ENCODE assay signal across 9 mouse cellular contexts in genomic region chr15:82358431-82359260, GRCm38 (mm10). TPM values are rescaled to one million over a fixed set of nuclear protein-coding genes. Genes with fewer than 3 reads are reported as not detected.
DNase-seq lines count a peak whose midpoint lies in the region; ATAC-seq and TF ChIP-seq lines count a peak whose summit lies in the region.
"Had no signal": no experiment of that assay in that cellular context is flagged by ENCODE, and none has a peak within 500 bp of the region (broad histone marks: within the 10 kb centered on the region; RNA-seq: fewer than 3 reads in every experiment).

No protein-coding gene starts in this region.

- TF ChIP-seq CTCF in hindbrain, postnatal 0 days (IDR thresholded peaks at IDR 0.05; ENCODE audit: low read depth), result no peak

- no peak for ATAC-seq in hindbrain, postnatal 0 days
- ATAC-seq in liver, embryonic 12.5 days, result no peak
- no peak for ATAC-seq in midbrain, embryonic 15.5 days (replicated peaks)

- H3K9me3 ChIP-seq in embryonic facial prominence, embryonic 10.5 days, result no peaks in the 10 kb centered on the region
- H3K9me3 ChIP-seq in hindbrain, postnatal 0 days (ENCODE audit: low read length), result no peaks in the 10 kb centered on the region
- no peaks in the 10 kb centered on the region for H3K9me3 ChIP-seq in liver, embryonic 12.5 days (replicated peaks)
- H3K9me3 ChIP-seq in midbrain, embryonic 15.5 days, result no peaks in the 10 kb centered on the region

- WGBS in embryonic facial prominence, embryonic 10.5 days, result 71% methylated on average over 22 of the region's 22 CpGs
- WGBS in hindbrain, postnatal 0 days, result 58% methylated on average over 22 of the region's 22 CpGs
- WGBS in liver, embryonic 12.5 days (ENCODE audit: insufficient replicate concordance), result 61% methylated on average over 22 of the region's 22 CpGs
- 63% methylated on average over 22 of the region's 22 CpGs for whole genome bisulfite sequencing in midbrain, embryonic 15.5 days

- no peaks in the 10 kb centered on the region for H3K36me3 ChIP-seq in embryonic facial prominence, embryonic 10.5 days (replicated peaks)
- H3K36me3 ChIP-seq in hindbrain, postnatal 0 days (ENCODE audit: insufficient read depth, low read length), result no peaks in the 10 kb centered on the region
- no peaks in the 10 kb centered on the region for H3K36me3 ChIP-seq in liver, embryonic 12.5 days
- H3K36me3 ChIP-seq in midbrain, embryonic 15.5 days (replicated peaks), result no peaks in the 10 kb centered on the region

- no peak overlapping the region for H3K4me3 ChIP-seq in embryonic facial prominence, embryonic 10.5 days
- no peak overlapping the region for H3K4me3 ChIP-seq in hindbrain, postnatal 0 days (ENCODE audit: low read length)
- H3K4me3 ChIP-seq in liver, embryonic 12.5 days, result no peak overlapping the region
- H3K4me3 ChIP-seq in midbrain, embryonic 15.5 days, result no peak overlapping the region

- peak; percentile 38 for DNase-seq in heart, adult 8-10 months (ENCODE audit: low spot score)
- DNase-seq in heart, postnatal 4 days, result no peak
- DNase-seq in embryonic facial prominence, embryonic 10.5 days (ENCODE audit: low spot score), result no peak
- DNase-seq in hindbrain, postnatal 0 days (ENCODE audit: low spot score), result no peak
- no peak for DNase-seq in thymus, adult 18-20 months
- no peak for DNase-seq in ovary, postnatal 10 days (ENCODE audit: low spot score)
- DNase-seq: layer of hippocampus, postnatal 36 days had no signal

- no peaks in the 10 kb centered on the region for H3K27me3 ChIP-seq in embryonic facial prominence, embryonic 10.5 days (replicated peaks; ENCODE audit: low read depth, poor library complexity, severe bottlenecking)
- H3K27me3 ChIP-seq in hindbrain, postnatal 0 days (ENCODE audit: insufficient read depth, low read length), result no peaks in the 10 kb centered on the region
- H3K27me3 ChIP-seq in liver, embryonic 12.5 days (replicated peaks), result no peaks in the 10 kb centered on the region
- H3K27me3 ChIP-seq in midbrain, embryonic 15.5 days (replicated peaks), result no peaks in the 10 kb centered on the region

- H3K4me1 ChIP-seq in embryonic facial prominence, embryonic 10.5 days, result peaks cover 23% of the 10 kb centered on the region
- peaks cover 3% of the 10 kb centered on the region; the same call in 1 of the 2 replicates for H3K4me1 ChIP-seq in hindbrain, postnatal 0 days (ENCODE audit: insufficient read depth, low read length)
- H3K4me1 ChIP-seq in liver, embryonic 12.5 days, result peaks cover 35% of the 10 kb centered on the region
- H3K4me1 ChIP-seq in midbrain, embryonic 15.5 days, result peaks cover 5% of the 10 kb centered on the region

- H3K9ac ChIP-seq in hindbrain, postnatal 0 days (replicated peaks; ENCODE audit: low read length), result no peak overlapping the region
- H3K9ac ChIP-seq in liver, embryonic 12.5 days, result no peak overlapping the region
- H3K9ac ChIP-seq in midbrain, embryonic 15.5 days, result no peak overlapping the region

- peak overlapping the region; percentile 37 for H3K27ac ChIP-seq in embryonic facial prominence, embryonic 10.5 days (replicated peaks)
- peak overlapping the region; percentile 5; the same call in 1 of the 2 replicates for H3K27ac ChIP-seq in hindbrain, postnatal 0 days
- H3K27ac ChIP-seq in liver, embryonic 12.5 days, result peak overlapping the region; percentile 31; the same call in 1 of the 2 replicates
- H3K27ac ChIP-seq in midbrain, embryonic 15.5 days, result no peak overlapping the region

- H3K4me2 ChIP-seq in hindbrain, postnatal 0 days (ENCODE audit: low read depth, low read length), result 0 out of 2 replicates have a peak overlapping the region, but pooled peaks have one; percentile 5
- H3K4me2 ChIP-seq in liver, embryonic 12.5 days, result 0 out of 2 replicates have a peak overlapping the region, but pooled peaks have one; percentile 3
- H3K4me2 ChIP-seq in midbrain, embryonic 15.5 days, result no peak overlapping the region

RNA-seq across cellular contexts. Expression of gene Ndufa6, which starts 4.5 kb away (rescaled TPM):
- 100 to 1,000 TPM; 658 to 797 (median 740) TPM for total RNA-seq in heart, adult 8-10 months (2022)
- 100 to 1,000 TPM; 438 to 494 TPM for total RNA-seq in heart, postnatal 4 days (2021)
- 243 and 256 TPM in 2 replicates for polyA plus RNA-seq in embryonic facial prominence, embryonic 10.5 days (2016; fragmentation: Nextera tagmentation; extraction: Ambion mirVana)
- total RNA-seq in hindbrain, postnatal 0 days (2014; rRNA removed), result 194 and 224 TPM in 2 replicates
- 511 and 516 TPM in 2 replicates for polyA plus RNA-seq in hindbrain, postnatal 0 days (2015; fragmentation: Nextera tagmentation; extraction: Ambion mirVana)
- polyA plus RNA-seq in liver, embryonic 12.5 days (2016; fragmentation: Nextera tagmentation; extraction: Ambion mirVana), result 368 and 383 TPM in 2 replicates
- 309 and 330 TPM in 2 replicates for polyA plus RNA-seq in midbrain, embryonic 15.5 days (2015; fragmentation: Nextera tagmentation; extraction: Ambion mirVana)

RNA-seq across cellular contexts. Expression of gene Smdt1, which starts 19.9 kb away (rescaled TPM):
- total RNA-seq in heart, adult 8-10 months (2022), result 100 to 1,000 TPM; 190 to 214 (median 204) TPM
- 100 to 1,000 TPM; 176 to 206 TPM for total RNA-seq in heart, postnatal 4 days (2021)
- 212 and 215 TPM in 2 replicates for polyA plus RNA-seq in embryonic facial prominence, embryonic 10.5 days (2016; fragmentation: Nextera tagmentation; extraction: Ambion mirVana)
- 288 and 293 TPM in 2 replicates for total RNA-seq in hindbrain, postnatal 0 days (2014; rRNA removed)
- 392 and 401 TPM in 2 replicates for polyA plus RNA-seq in hindbrain, postnatal 0 days (2015; fragmentation: Nextera tagmentation; extraction: Ambion mirVana)
- polyA plus RNA-seq in liver, embryonic 12.5 days (2016; fragmentation: Nextera tagmentation; extraction: Ambion mirVana), result 193 and 196 TPM in 2 replicates
- polyA plus RNA-seq in midbrain, embryonic 15.5 days (2015; fragmentation: Nextera tagmentation; extraction: Ambion mirVana), result 322 and 335 TPM in 2 replicates

RNA-seq across cellular contexts. Expression of gene Pheta2, which starts 19.9 kb away (rescaled TPM):
- under 1 TPM; 0.44 to 0.57 (median 0.48) TPM for total RNA-seq in heart, adult 8-10 months (2022)
- 1 to 10 TPM; 3.7 to 4.8 TPM for total RNA-seq in heart, postnatal 4 days (2021)
- 4.9 TPM in 2 replicates for polyA plus RNA-seq in embryonic facial prominence, embryonic 10.5 days (2016; fragmentation: Nextera tagmentation; extraction: Ambion mirVana)
- 0.93 and 1.2 TPM in 2 replicates for total RNA-seq in hindbrain, postnatal 0 days (2014; rRNA removed)
- polyA plus RNA-seq in hindbrain, postnatal 0 days (2015; fragmentation: Nextera tagmentation; extraction: Ambion mirVana), result 1.3 and 1.4 TPM in 2 replicates
- 39.1 and 42.8 TPM in 2 replicates for polyA plus RNA-seq in liver, embryonic 12.5 days (2016; fragmentation: Nextera tagmentation; extraction: Ambion mirVana)
- polyA plus RNA-seq in midbrain, embryonic 15.5 days (2015; fragmentation: Nextera tagmentation; extraction: Ambion mirVana), result 1.2 and 1.5 TPM in 2 replicates

RNA-seq across cellular contexts. Expression of gene Naga, which starts 19.9 kb away (rescaled TPM):
- 10 to 100 TPM; 27.1 to 32.1 (median 29.9) TPM for total RNA-seq in heart, adult 8-10 months (2022)
- total RNA-seq in heart, postnatal 4 days (2021), result 10 to 100 TPM; 40.0 to 41.1 TPM
- polyA plus RNA-seq in embryonic facial prominence, embryonic 10.5 days (2016; fragmentation: Nextera tagmentation; extraction: Ambion mirVana), result 19.2 and 24.0 TPM in 2 replicates
- total RNA-seq in hindbrain, postnatal 0 days (2014; rRNA removed), result 41.6 and 51.1 TPM in 2 replicates
- polyA plus RNA-seq in hindbrain, postnatal 0 days (2015; fragmentation: Nextera tagmentation; extraction: Ambion mirVana), result 36.9 and 37.2 TPM in 2 replicates
- 36.5 and 40.8 TPM in 2 replicates for polyA plus RNA-seq in liver, embryonic 12.5 days (2016; fragmentation: Nextera tagmentation; extraction: Ambion mirVana)
- polyA plus RNA-seq in midbrain, embryonic 15.5 days (2015; fragmentation: Nextera tagmentation; extraction: Ambion mirVana), result 25.4 and 27.2 TPM in 2 replicates

RNA-seq across cellular contexts. Expression of gene Cyp2d22, which starts 21.4 kb away (rescaled TPM):
- total RNA-seq in heart, adult 8-10 months (2022), result 10 to 100 TPM; 19.3 to 30.9 (median 23.3) TPM
- 10 to 100 TPM; 15.0 to 17.1 TPM for total RNA-seq in heart, postnatal 4 days (2021)
- 2.1 and 3.0 TPM in 2 replicates for polyA plus RNA-seq in embryonic facial prominence, embryonic 10.5 days (2016; fragmentation: Nextera tagmentation; extraction: Ambion mirVana)
- total RNA-seq in hindbrain, postnatal 0 days (2014; rRNA removed), result 3.6 and 6.1 TPM in 2 replicates
- 3.7 and 5.1 TPM in 2 replicates for polyA plus RNA-seq in hindbrain, postnatal 0 days (2015; fragmentation: Nextera tagmentation; extraction: Ambion mirVana)
- 8.0 and 8.1 TPM in 2 replicates for polyA plus RNA-seq in liver, embryonic 12.5 days (2016; fragmentation: Nextera tagmentation; extraction: Ambion mirVana)
- 1.7 and 2.0 TPM in 2 replicates for polyA plus RNA-seq in midbrain, embryonic 15.5 days (2015; fragmentation: Nextera tagmentation; extraction: Ambion mirVana)
